Mouse (Mus musculus) heart, embryonic 12.5 days (tissue): ENCODE measurements around the gene Magi1. TPM values are rescaled to one million over a fixed set of nuclear protein-coding genes. Genes with fewer than 3 reads are reported as not detected.

Experiments
- ATAC-seq: fragments of 200-750 bp; cut with Nextera tagmentation; 2 replicates; pipeline ENCODE4 v1.8.0; 2017; ENCODE audit warnings: moderate TSS enrichment, moderate library complexity; ENCODE audit not compliant: insufficient number of reproducible peaks, low FRiP score
- H3K27ac ChIP-seq: fragments of 300-500 bp; sonication (generic); 2 replicates; pipeline ENCODE4 v1.5.1; 2016; ENCODE audit warnings: mild to moderate bottlenecking, moderate library complexity; ENCODE audit not compliant: poor library complexity, severe bottlenecking
- H3K27me3 ChIP-seq: fragments of 300-500 bp; sonication (generic); replicated peaks from 2 replicates; pipeline ENCODE4 v1.6.1; 2016; ENCODE audit warnings: mild to moderate bottlenecking, moderate library complexity
- H3K36me3 ChIP-seq: fragments of 300-500 bp; sonication (generic); 2 replicates; pipeline ENCODE4 v1.6.1; 2016; ENCODE audit warnings: mild to moderate bottlenecking, moderate library complexity
- H3K4me1 ChIP-seq: fragments of 300-500 bp; sonication (generic); replicated peaks from 2 replicates; pipeline ENCODE4 v1.6.1; 2016; ENCODE audit warnings: mild to moderate bottlenecking
- H3K4me2 ChIP-seq: fragments of 300-500 bp; sonication (generic); 2 replicates; pipeline ENCODE4 v1.6.1; 2016; ENCODE audit warnings: mild to moderate bottlenecking, moderate library complexity
- H3K4me3 ChIP-seq: fragments of 300-500 bp; sonication (generic); 2 replicates; pipeline ENCODE4 v1.5.1; 2016; ENCODE audit warnings: mild to moderate bottlenecking
- H3K9ac ChIP-seq: fragments of 300-500 bp; sonication (generic); 2 replicates; pipeline ENCODE4 v1.6.1; 2016; ENCODE audit warnings: mild to moderate bottlenecking, moderate library complexity
- H3K9me3 ChIP-seq: fragments of 300-500 bp; sonication (generic); replicated peaks from 2 replicates; pipeline ENCODE4 v1.6.1; 2016; ENCODE audit warnings: mild to moderate bottlenecking, moderate library complexity
- WGBS: fragments of 180-500 bp; shearing (Covaris S2); methylation state at CpG from one replicate; pipeline ENCODE4 v1.1.7; 2016; 5-methylcytosine and 5-hydroxymethylcytosine counted together
- polyA plus RNA-seq: library from polyadenylated mRNA; unstranded; fragments of >200 nt; fragmentation: Nextera tagmentation; extraction: Ambion mirVana; gene quantifications from 2 replicates; pipeline ENCODE4 v1.2.1, GENCODE M21; 2016

Magi1 gene
- polyA plus RNA-seq, 1 experiment from 2014 or later, result 9.9 TPM

DNA sequence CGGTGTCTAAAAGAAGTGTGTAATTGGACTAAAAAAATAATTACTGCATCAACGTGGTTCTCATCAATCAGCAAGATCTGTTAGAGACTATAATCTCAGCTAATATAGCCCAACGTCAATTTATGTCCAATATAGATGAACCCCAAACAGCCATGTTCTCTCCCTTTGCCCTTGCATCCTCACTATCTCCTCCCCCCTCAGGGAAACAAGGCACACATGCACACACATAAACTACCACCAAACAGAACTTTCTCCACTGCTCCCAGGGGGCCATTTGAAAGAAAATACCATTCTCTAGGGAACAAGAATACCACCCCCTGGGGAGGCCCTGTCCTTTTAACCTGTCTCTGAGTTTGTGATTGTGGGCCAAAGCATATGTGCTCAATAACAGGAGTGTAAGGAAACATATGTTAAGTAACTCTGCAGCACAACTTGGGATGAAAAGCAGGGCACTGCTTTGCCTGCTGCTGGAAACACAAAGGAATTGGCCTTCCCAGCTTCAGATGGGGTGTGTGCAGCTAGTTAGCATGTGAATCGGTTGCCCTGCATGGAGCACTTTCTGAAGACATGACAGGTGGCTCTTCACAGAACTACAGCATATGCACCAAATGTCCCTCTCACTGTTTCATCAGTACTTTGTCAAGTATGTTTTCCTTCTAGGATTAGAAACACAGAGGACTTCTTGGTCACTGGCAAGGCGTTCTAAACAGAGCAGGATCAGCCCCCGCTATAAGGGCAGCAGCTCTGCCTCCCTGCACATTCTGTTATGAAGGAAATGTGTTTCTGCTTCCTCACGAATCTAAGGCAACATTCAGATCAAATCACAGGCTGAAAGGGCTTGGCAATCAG is 434.6 kb downstream of the Magi1 start:
- no peak overlapping the region for H3K27ac ChIP-seq
- no peak overlapping the region for H3K9ac ChIP-seq
- no peaks in the 10 kb centered on the region for H3K9me3 ChIP-seq
- H3K36me3 ChIP-seq, result no peaks in the 10 kb centered on the region
- WGBS, result 65% methylated on average over 7 of the region's 7 CpGs
- peaks cover 30% of the 10 kb centered on the region for H3K4me1 ChIP-seq
- no peak overlapping the region for H3K4me2 ChIP-seq
- H3K4me3 ChIP-seq, result no peak overlapping the region
- ATAC-seq, result no peak
- H3K27me3 ChIP-seq, result no peaks in the 10 kb centered on the region

DNA sequence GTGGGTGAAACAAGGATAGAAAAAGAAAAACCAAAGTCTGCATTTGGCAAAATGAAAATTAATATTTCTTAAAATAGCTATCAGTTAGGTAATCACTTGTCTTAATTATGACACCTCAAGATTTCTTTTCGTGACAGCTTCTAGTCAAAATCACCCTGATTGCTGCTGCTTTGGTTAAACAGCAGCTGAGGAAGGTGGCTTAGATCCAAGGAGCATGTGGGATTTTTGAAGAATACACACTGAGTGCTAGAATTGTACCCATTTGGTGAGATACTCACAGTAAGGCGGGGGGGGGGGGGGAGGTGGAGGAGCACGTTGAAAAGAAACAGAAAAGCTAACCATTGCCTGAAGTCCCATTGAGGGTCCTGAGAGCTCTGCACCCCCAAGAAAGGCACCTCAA is 438.2 kb downstream of the Magi1 start:
- WGBS, result 88% methylated on average over 3 of the region's 3 CpGs
- H3K27ac ChIP-seq, result no peak overlapping the region
- no peak overlapping the region for H3K9ac ChIP-seq
- ATAC-seq, result no peak
- no peaks in the 10 kb centered on the region for H3K36me3 ChIP-seq
- peaks cover 35% of the 10 kb centered on the region for H3K4me1 ChIP-seq
- no peaks in the 10 kb centered on the region for H3K27me3 ChIP-seq
- no peak overlapping the region for H3K4me3 ChIP-seq
- no peak overlapping the region for H3K4me2 ChIP-seq
- no peaks in the 10 kb centered on the region for H3K9me3 ChIP-seq

GRCm38 (mm10) chr6:93845080-93845479 is 438.6 kb downstream of the Magi1 start:
- H3K27ac ChIP-seq, result no peak overlapping the region
- H3K4me3 ChIP-seq, result no peak overlapping the region
- no peak overlapping the region for H3K4me2 ChIP-seq
- H3K9me3 ChIP-seq, result no peaks in the 10 kb centered on the region
- no peak for ATAC-seq
- whole genome bisulfite sequencing, result 66% methylated on average over 5 of the region's 5 CpGs
- H3K9ac ChIP-seq, result no peak overlapping the region
- no peaks in the 10 kb centered on the region for H3K36me3 ChIP-seq
- H3K4me1 ChIP-seq, result peaks cover 35% of the 10 kb centered on the region
- H3K27me3 ChIP-seq, result no peaks in the 10 kb centered on the region

GRCm38 (mm10) chr6:93844576-93844975 is 439.1 kb downstream of the Magi1 start:
- H3K4me2 ChIP-seq, result no peak overlapping the region
- H3K27me3 ChIP-seq, result no peaks in the 10 kb centered on the region
- H3K36me3 ChIP-seq, result no peaks in the 10 kb centered on the region
- 63% methylated on average over 5 of the region's 5 CpGs for WGBS
- H3K27ac ChIP-seq, result no peak overlapping the region
- no peak overlapping the region for H3K4me3 ChIP-seq
- H3K9ac ChIP-seq, result no peak overlapping the region
- H3K4me1 ChIP-seq, result peaks cover 31% of the 10 kb centered on the region
- no peaks in the 10 kb centered on the region for H3K9me3 ChIP-seq
- ATAC-seq, result no peak

DNA sequence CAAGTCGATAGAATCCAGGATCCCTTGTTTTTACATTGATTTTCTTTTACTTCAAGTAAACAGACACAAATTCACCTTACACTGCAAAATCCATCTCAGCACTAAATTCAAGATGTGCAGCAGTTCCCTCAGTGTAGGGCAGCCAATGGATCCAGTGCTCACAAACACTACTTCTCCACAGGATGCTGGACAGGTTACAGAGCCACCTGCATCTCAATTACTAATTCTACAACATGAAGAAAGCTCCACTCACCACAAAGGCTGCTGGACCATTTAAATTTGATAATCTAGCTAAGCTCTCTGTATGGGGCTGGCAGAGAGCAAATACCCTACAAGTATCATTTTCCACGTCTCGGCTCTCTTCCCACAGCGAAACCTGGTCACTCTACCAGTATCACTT is 445.3 kb downstream of the Magi1 start:
- Histone ChIP-seq H3K9ac (no peak overlapping the region), H3K4me1 (peaks cover 6% of the 10 kb centered on the region), H3K9me3 (no peaks in the 10 kb centered on the region), H3K4me3 (no peak overlapping the region), H3K27ac (no peak overlapping the region), H3K4me2 (no peak overlapping the region), H3K36me3 (no peaks in the 10 kb centered on the region), H3K27me3 (no peaks in the 10 kb centered on the region)
- 78% methylated on average over 4 of the region's 4 CpGs for WGBS
- ATAC-seq, result no peak

- H3K4me2 ChIP-seq, result no peak overlapping the region
- H3K9ac ChIP-seq, result no peak overlapping the region
- ATAC-seq, result no peak
- peaks cover 9% of the 10 kb centered on the region for H3K4me1 ChIP-seq
- no peak overlapping the region for H3K4me3 ChIP-seq
- H3K36me3 ChIP-seq, result no peaks in the 10 kb centered on the region
- no peak overlapping the region for H3K27ac ChIP-seq
- 92% methylated on average over 5 of the region's 5 CpGs for WGBS
- no peaks in the 10 kb centered on the region for H3K9me3 ChIP-seq
- no peaks in the 10 kb centered on the region for H3K27me3 ChIP-seq
Measured at GRCm38 (mm10) chr6:93836585-93836984, 447.1 kb downstream of the Magi1 start.

DNA sequence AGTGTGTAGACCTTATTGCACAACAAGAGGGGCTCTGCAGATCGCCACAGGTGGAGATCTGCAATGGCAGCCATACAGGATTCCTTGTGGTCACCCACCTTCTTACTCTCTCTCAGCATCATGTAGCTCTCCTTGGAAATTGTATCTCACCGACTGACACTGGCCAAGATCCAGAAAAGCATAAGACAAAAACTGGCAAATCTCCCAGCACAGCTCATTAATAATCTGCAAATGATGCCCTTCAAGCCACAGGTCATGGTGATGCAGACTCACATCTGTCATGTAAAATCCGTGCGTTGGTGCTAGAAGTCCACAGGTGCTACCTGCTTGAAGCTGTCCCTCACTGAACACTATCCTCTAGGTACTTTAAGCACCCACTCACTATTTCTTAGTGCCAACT is 448.5 kb downstream of the Magi1 start:
- no peak for ATAC-seq
- H3K4me1 ChIP-seq, result peaks cover 16% of the 10 kb centered on the region
- H3K9me3 ChIP-seq, result no peaks in the 10 kb centered on the region
- H3K4me3 ChIP-seq, result no peak overlapping the region
- H3K27me3 ChIP-seq, result no peaks in the 10 kb centered on the region
- 81% methylated on average over 4 of the region's 4 CpGs for WGBS
- H3K36me3 ChIP-seq, result no peaks in the 10 kb centered on the region
- no peak overlapping the region for H3K27ac ChIP-seq
- no peak overlapping the region for H3K9ac ChIP-seq
- H3K4me2 ChIP-seq, result no peak overlapping the region

DNA sequence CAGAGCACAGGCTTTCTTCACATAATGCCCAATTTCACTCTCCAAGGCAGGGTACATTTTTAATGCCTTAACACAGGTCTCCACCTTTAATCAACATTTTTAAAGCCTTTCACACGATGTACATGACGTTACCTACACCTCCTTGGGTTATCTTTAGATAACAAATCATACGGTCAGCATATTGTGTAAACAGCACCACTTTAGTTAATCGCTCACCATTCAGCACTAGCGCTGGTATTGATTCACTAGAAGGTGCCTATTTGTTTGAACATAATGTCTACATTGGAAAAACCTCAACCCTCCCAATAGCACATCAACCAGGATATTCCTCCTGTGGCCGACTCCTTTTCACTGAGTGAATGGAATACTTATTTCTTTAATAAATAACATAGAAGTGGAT is 455.5 kb downstream of the Magi1 start:
- no peak overlapping the region for H3K4me2 ChIP-seq
- ATAC-seq, result no peak
- no peaks in the 10 kb centered on the region for H3K27me3 ChIP-seq
- 62% methylated on average over 6 of the region's 6 CpGs for WGBS
- H3K27ac ChIP-seq, result no peak overlapping the region
- H3K4me3 ChIP-seq, result no peak overlapping the region
- H3K9ac ChIP-seq, result no peak overlapping the region
- no peaks in the 10 kb centered on the region for H3K36me3 ChIP-seq
- peaks cover 9% of the 10 kb centered on the region; the same call in 1 of the 2 replicates for H3K9me3 ChIP-seq
- peaks cover 35% of the 10 kb centered on the region for H3K4me1 ChIP-seq

- Histone ChIP-seq H3K27ac (no peak overlapping the region), H3K27me3 (no peaks in the 10 kb centered on the region), H3K4me2 (no peak overlapping the region), H3K9ac (no peak overlapping the region), H3K4me1 (peaks cover 29% of the 10 kb centered on the region), H3K36me3 (no peaks in the 10 kb centered on the region), H3K9me3 (peaks cover 9% of the 10 kb centered on the region; the same call in 1 of the 2 replicates), H3K4me3 (no peak overlapping the region)
- ATAC-seq, result no peak
- WGBS, result 27% methylated on average over 4 of the region's 4 CpGs
Measured at GRCm38 (mm10) chr6:93826875-93827274, 456.8 kb downstream of the Magi1 start.

DNA sequence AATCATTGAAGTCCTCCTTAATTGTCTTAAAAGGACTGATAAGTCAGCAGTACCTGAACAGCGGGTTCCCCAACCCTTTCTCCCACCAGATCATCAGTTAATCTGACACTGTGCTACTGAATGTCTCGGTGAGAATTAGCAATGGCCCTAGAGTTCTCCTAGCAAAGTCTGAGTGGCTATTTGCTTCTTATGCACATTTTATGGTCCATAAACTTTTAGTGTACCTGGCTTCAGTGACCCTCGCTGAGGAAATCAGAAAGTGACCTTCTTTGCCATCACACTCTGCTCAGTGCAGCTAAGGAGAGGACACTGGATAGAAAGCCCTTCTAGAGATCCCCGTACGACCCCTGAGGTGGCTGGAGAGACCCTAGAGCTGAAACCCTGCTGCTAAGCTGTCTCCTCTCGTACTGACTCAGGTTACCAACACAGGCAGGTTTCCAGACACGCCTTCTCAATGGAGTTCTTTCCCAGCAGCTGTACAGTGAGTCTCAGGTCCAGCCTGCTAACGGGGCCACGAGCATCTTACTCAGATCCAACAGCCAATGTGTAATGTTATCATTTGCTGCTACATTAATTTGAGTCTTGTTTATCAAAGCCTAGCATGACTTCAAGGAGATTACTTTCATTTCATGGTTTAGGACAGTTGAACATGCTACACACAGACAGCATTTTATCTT is 461.4 kb downstream of the Magi1 start:
- no peak for ATAC-seq
- H3K4me1 ChIP-seq, result peaks cover 12% of the 10 kb centered on the region
- H3K27me3 ChIP-seq, result no peaks in the 10 kb centered on the region
- peaks cover 9% of the 10 kb centered on the region; the same call in 1 of the 2 replicates for H3K9me3 ChIP-seq
- no peaks in the 10 kb centered on the region for H3K36me3 ChIP-seq
- 83% methylated on average over 9 of the region's 9 CpGs for WGBS
- no peak overlapping the region for H3K4me2 ChIP-seq
- no peak overlapping the region for H3K27ac ChIP-seq
- no peak overlapping the region for H3K4me3 ChIP-seq
- no peak overlapping the region for H3K9ac ChIP-seq

DNA sequence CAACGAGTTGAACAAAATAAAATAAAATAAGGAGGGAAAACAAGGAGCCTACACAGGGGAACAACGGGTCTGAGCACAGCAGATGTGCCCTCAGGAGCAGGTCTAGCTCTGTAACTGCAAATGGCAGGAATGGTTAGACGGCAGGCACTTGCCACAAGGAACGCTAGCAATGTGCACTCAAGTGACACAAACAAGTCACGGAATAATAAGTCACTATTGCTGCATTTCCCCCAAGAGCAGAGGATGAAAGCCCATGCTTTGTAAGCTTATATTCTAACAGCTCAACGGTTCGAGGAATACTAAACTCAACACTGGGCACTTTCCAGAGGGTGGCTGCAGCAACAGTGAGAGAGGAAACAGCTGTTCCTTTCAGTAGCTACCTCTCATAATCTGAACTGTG is 462.2 kb downstream of the Magi1 start:
- Histone ChIP-seq H3K27me3 (no peaks in the 10 kb centered on the region), H3K27ac (no peak overlapping the region), H3K9me3 (peaks cover 9% of the 10 kb centered on the region; the same call in 1 of the 2 replicates), H3K9ac (no peak overlapping the region), H3K4me1 (peaks cover 8% of the 10 kb centered on the region), H3K4me2 (no peak overlapping the region), H3K36me3 (no peaks in the 10 kb centered on the region), H3K4me3 (no peak overlapping the region)
- no peak for ATAC-seq
- WGBS, result 76% methylated on average over 7 of the region's 7 CpGs
